Mouse (Mus musculus): ENCODE measurements around the gene Rassf4. TPM values are rescaled to one million over a fixed set of nuclear protein-coding genes. Genes with fewer than 3 reads are reported as not detected.

Rassf4 gene
- total and polyA plus RNA-seq, 2 experiments, result 2.2 to 3.1 TPM

- Histone ChIP-seq H3K36me3 (ENCODE audit: control insufficient read depth, insufficient read depth, low read length) (no peaks in the 10 kb centered on the region), H3K79me2 (ENCODE audit: control insufficient read depth, insufficient read depth, low read length) (no peaks in the 10 kb centered on the region), H3K9ac (ENCODE audit: low read depth, low read length) (no peak overlapping the region), H3K4me3 (ENCODE audit: insufficient read depth, low read depth, low read length) (no peak overlapping the region), H3K27ac (replicated peaks; ENCODE audit: insufficient read depth, low read depth, low read length) (no peak overlapping the region), H3K4me1 (ENCODE audit: control insufficient read depth, insufficient read depth, low read length) (peaks cover 16% of the 10 kb centered on the region), H3K27me3 (ENCODE audit: control insufficient read depth, insufficient read depth, low read length) (no peaks in the 10 kb centered on the region)
- DNase-seq (ENCODE audit: extremely low read depth, low read depth, low spot score), result no peak
- WGBS, result 94% methylated on average over 11 of the region's 11 CpGs
- TF ChIP-seq POLR2A (IDR thresholded peaks at IDR 0.05; ENCODE audit: extremely low read depth, insufficient read depth, low read length), result no peak
- no peak for TF ChIP-seq CTCF (IDR thresholded peaks at IDR 0.05; ENCODE audit: low read depth, low read length)
Observed at GRCm38 (mm10) chr6:116642942-116643341, 30.8 kb downstream of the Rassf4 start.

- Histone ChIP-seq H3K9ac (ENCODE audit: low read depth, low read length) (no peak overlapping the region), H3K4me3 (ENCODE audit: insufficient read depth, low read depth, low read length) (no peak overlapping the region), H3K4me1 (ENCODE audit: control insufficient read depth, insufficient read depth, low read length) (peaks cover 30% of the 10 kb centered on the region), H3K27ac (replicated peaks; ENCODE audit: insufficient read depth, low read depth, low read length) (no peak overlapping the region), H3K36me3 (ENCODE audit: control insufficient read depth, insufficient read depth, low read length) (no peaks in the 10 kb centered on the region), H3K27me3 (ENCODE audit: control insufficient read depth, insufficient read depth, low read length) (no peaks in the 10 kb centered on the region), H3K79me2 (ENCODE audit: control insufficient read depth, insufficient read depth, low read length) (no peaks in the 10 kb centered on the region)
- WGBS, result 52% methylated on average over 2 of the region's 2 CpGs
- peak; percentile 45 for DNase-seq (ENCODE audit: extremely low read depth, low read depth, low spot score)
- TF ChIP-seq POLR2A (IDR thresholded peaks at IDR 0.05; ENCODE audit: extremely low read depth, insufficient read depth, low read length) (no peak), CTCF (IDR thresholded peaks at IDR 0.05; ENCODE audit: low read depth, low read length) (no peak)
Observed at GRCm38 (mm10) chr6:116639663-116640062, 34.1 kb downstream of the Rassf4 start.

- Histone ChIP-seq H3K4me3 (ENCODE audit: insufficient read depth, low read depth, low read length) (no peak overlapping the region), H3K27me3 (ENCODE audit: control insufficient read depth, insufficient read depth, low read length) (no peaks in the 10 kb centered on the region), H3K4me1 (ENCODE audit: control insufficient read depth, insufficient read depth, low read length) (peaks cover 30% of the 10 kb centered on the region), H3K79me2 (ENCODE audit: control insufficient read depth, insufficient read depth, low read length) (no peaks in the 10 kb centered on the region), H3K27ac (replicated peaks; ENCODE audit: insufficient read depth, low read depth, low read length) (no peak overlapping the region), H3K9ac (ENCODE audit: low read depth, low read length) (no peak overlapping the region), H3K36me3 (ENCODE audit: control insufficient read depth, insufficient read depth, low read length) (no peaks in the 10 kb centered on the region)
- WGBS, result 28% methylated on average over 2 of the region's 2 CpGs
- TF ChIP-seq CTCF (IDR thresholded peaks at IDR 0.05; ENCODE audit: low read depth, low read length), result no peak
- TF ChIP-seq POLR2A (IDR thresholded peaks at IDR 0.05; ENCODE audit: extremely low read depth, insufficient read depth, low read length), result no peak
- DNase-seq (ENCODE audit: extremely low read depth, low read depth, low spot score), result peak; percentile 74
Observed at GRCm38 (mm10) chr6:116638871-116639270, 34.9 kb downstream of the Rassf4 start.

- TF ChIP-seq POLR2A (IDR thresholded peaks at IDR 0.05; ENCODE audit: extremely low read depth, insufficient read depth, low read length) (no peak), CTCF (IDR thresholded peaks at IDR 0.05; ENCODE audit: low read depth, low read length) (no peak)
- Histone ChIP-seq H3K79me2 (ENCODE audit: control insufficient read depth, insufficient read depth, low read length) (no peaks in the 10 kb centered on the region), H3K9ac (ENCODE audit: low read depth, low read length) (no peak overlapping the region), H3K27me3 (ENCODE audit: control insufficient read depth, insufficient read depth, low read length) (no peaks in the 10 kb centered on the region), H3K4me3 (ENCODE audit: insufficient read depth, low read depth, low read length) (no peak overlapping the region), H3K27ac (replicated peaks; ENCODE audit: insufficient read depth, low read depth, low read length) (peak overlapping the region; percentile 3; the same call in 1 of the 2 replicates), H3K36me3 (ENCODE audit: control insufficient read depth, insufficient read depth, low read length) (no peaks in the 10 kb centered on the region), H3K4me1 (ENCODE audit: control insufficient read depth, insufficient read depth, low read length) (peaks cover 30% of the 10 kb centered on the region)
- 27% methylated on average over 5 of the region's 5 CpGs for WGBS
- DNase-seq (ENCODE audit: extremely low read depth, low read depth, low spot score), result peak; percentile 95
Observed at GRCm38 (mm10) chr6:116637496-116637895, 36.3 kb downstream of the Rassf4 start.

GRCm38 (mm10) chr6:116636581-116637235, 37.0 kb downstream of the Rassf4 start:
- Histone ChIP-seq H3K9ac (ENCODE audit: low read depth, low read length) (peak overlapping the region; percentile 51; the same call in 1 of the 2 replicates), H3K27ac (replicated peaks; ENCODE audit: insufficient read depth, low read depth, low read length) (peak overlapping the region; percentile 100), H3K36me3 (ENCODE audit: control insufficient read depth, insufficient read depth, low read length) (no peaks in the 10 kb centered on the region), H3K4me3 (ENCODE audit: insufficient read depth, low read depth, low read length) (no peak overlapping the region), H3K27me3 (ENCODE audit: control insufficient read depth, insufficient read depth, low read length) (no peaks in the 10 kb centered on the region), H3K4me1 (ENCODE audit: control insufficient read depth, insufficient read depth, low read length) (peaks cover 30% of the 10 kb centered on the region), H3K79me2 (ENCODE audit: control insufficient read depth, insufficient read depth, low read length) (no peaks in the 10 kb centered on the region)
- peak; percentile 78 for DNase-seq (ENCODE audit: extremely low read depth, low read depth, low spot score)
- WGBS, result 30% methylated on average over 9 of the region's 9 CpGs
- TF ChIP-seq POLR2A (IDR thresholded peaks at IDR 0.05; ENCODE audit: extremely low read depth, insufficient read depth, low read length) (no peak), CTCF (IDR thresholded peaks at IDR 0.05; ENCODE audit: low read depth, low read length) (no peak)

Measured in liver, adult 2 months (tissue).